Mouse (Mus musculus) brain, embryonic 14.5 days (tissue): ENCODE results near the gene Zfp513.

Experiments
- CTCF ChIP-seq: fragments of 200-500 bp; IDR thresholded peaks from 2 replicates; pipeline ENCODE4 v1.5.1; 2012; ENCODE audit warnings: inconsistent platforms, mild to moderate bottlenecking, moderate library complexity, borderline replicate concordance; ENCODE audit not compliant: insufficient read depth, insufficient read length; ENCODE audit errors: extremely low read depth
- POLR2A ChIP-seq: fragments of 200-500 bp; IDR thresholded peaks from 2 replicates; pipeline ENCODE4 v1.6.1; 2012; ENCODE audit warnings: mild to moderate bottlenecking, inconsistent platforms, borderline replicate concordance; ENCODE audit not compliant: poor library complexity, insufficient read depth, insufficient read length, severe bottlenecking; ENCODE audit errors: extremely low read depth

GRCm38 (mm10) chr5:31162462-31162861 is 39.6 kb downstream of the Zfp513 start:
- TF ChIP-seq CTCF (no peak), POLR2A (no peak)
